Mouse (Mus musculus): ENCODE data around the gene Olfr548-ps1. TPM values are rescaled to one million over a fixed set of nuclear protein-coding genes. Genes with fewer than 3 reads are reported as not detected.

Gene Olfr548-ps1
- polyA plus RNA-seq, 1 experiment from 2014 or later: not detected

- ATAC-seq (peak; percentile 57; the same call in 1 of the 2 replicates), DNase-seq (ENCODE audit: low spot score) (peak; percentile 26)
- H3K4me1 ChIP-seq (ENCODE audit: control insufficient read depth, insufficient read depth, low read length): no peaks in the 10 kb centered on the region
- no peak within 1 kb of the TSS; the same call in 1 of the 2 replicates for H3K9ac ChIP-seq (ENCODE audit: low read length)
- no peaks in the 10 kb centered on the region for H3K9me3 ChIP-seq (replicated peaks; ENCODE audit: control insufficient read depth, low read length)
- H3K36me3 ChIP-seq (ENCODE audit: control insufficient read depth, insufficient read depth, low read length): no peaks in the 10 kb centered on the region
- peak within 1 kb of the TSS; percentile 6; the same call in 1 of the 2 replicates for H3K4me3 ChIP-seq (ENCODE audit: low read depth, low read length)
- no peak within 1 kb of the TSS for H3K27ac ChIP-seq (ENCODE audit: low read depth, low read length)
- H3K4me2 ChIP-seq (ENCODE audit: low read length): peak within 1 kb of the TSS; percentile 26
- H3K27me3 ChIP-seq (replicated peaks; ENCODE audit: control insufficient read depth, insufficient read depth, low read length): no peaks in the 10 kb centered on the region
- 22% methylated on average over 10 of the region's 10 CpGs for WGBS
These were observed 24.6 kb downstream of the Olfr548-ps1 start, which contains the start of gene Trim21 for GRCm38 (mm10) chr7:102564999-102565997. Trim21 (minus strand) TSS chr7:102565486.

- H3K9ac ChIP-seq (ENCODE audit: low read length): no peak overlapping the region
- H3K27me3 ChIP-seq (replicated peaks; ENCODE audit: control insufficient read depth, insufficient read depth, low read length): no peaks in the 10 kb centered on the region
- no peak for DNase-seq (ENCODE audit: low spot score)
- no peak overlapping the region for H3K4me3 ChIP-seq (ENCODE audit: low read depth, low read length)
- no peaks in the 10 kb centered on the region for H3K4me1 ChIP-seq (ENCODE audit: control insufficient read depth, insufficient read depth, low read length)
- ATAC-seq: no peak
- no peaks in the 10 kb centered on the region for H3K36me3 ChIP-seq (ENCODE audit: control insufficient read depth, insufficient read depth, low read length)
- H3K4me2 ChIP-seq (ENCODE audit: low read length): no peak overlapping the region
- no peaks in the 10 kb centered on the region for H3K9me3 ChIP-seq (replicated peaks; ENCODE audit: control insufficient read depth, low read length)
- H3K27ac ChIP-seq (ENCODE audit: low read depth, low read length): no peak overlapping the region
- WGBS: 88% methylated on average over 4 of the region's 4 CpGs
These were observed 25.5 kb downstream of the Olfr548-ps1 start for GRCm38 (mm10) chr7:102566219-102566618.

- H3K27me3 ChIP-seq (replicated peaks; ENCODE audit: control insufficient read depth, insufficient read depth, low read length): no peaks in the 10 kb centered on the region
- no peak within 1 kb of the TSS for H3K9ac ChIP-seq (ENCODE audit: low read length)
- DNase-seq (ENCODE audit: low spot score) (no peak), ATAC-seq (no peak)
- H3K4me2 ChIP-seq (ENCODE audit: low read length): no peak within 1 kb of the TSS
- 94% methylated on average over 8 of the region's 8 CpGs for WGBS
- H3K4me1 ChIP-seq (ENCODE audit: control insufficient read depth, insufficient read depth, low read length): no peaks in the 10 kb centered on the region
- no peak within 1 kb of the TSS for H3K27ac ChIP-seq (ENCODE audit: low read depth, low read length)
- no peaks in the 10 kb centered on the region for H3K36me3 ChIP-seq (ENCODE audit: control insufficient read depth, insufficient read depth, low read length)
- H3K4me3 ChIP-seq (ENCODE audit: low read depth, low read length): no peak within 1 kb of the TSS
- H3K9me3 ChIP-seq (replicated peaks; ENCODE audit: control insufficient read depth, low read length): no peaks in the 10 kb centered on the region
These were observed 30.4 kb downstream of the Olfr548-ps1 start, which contains the start of gene Olfr550 for GRCm38 (mm10) chr7:102571142-102571541. Olfr550 (plus strand) TSS chr7:102571442.

GRCm38 (mm10) chr7:102573174-102573830, 32.6 kb downstream of the Olfr548-ps1 start:
- no peaks in the 10 kb centered on the region for H3K36me3 ChIP-seq (ENCODE audit: control insufficient read depth, insufficient read depth, low read length)
- DNase-seq (ENCODE audit: low spot score) (peak; percentile 30), ATAC-seq (no peak)
- H3K4me1 ChIP-seq (ENCODE audit: control insufficient read depth, insufficient read depth, low read length): no peaks in the 10 kb centered on the region
- no peaks in the 10 kb centered on the region for H3K9me3 ChIP-seq (replicated peaks; ENCODE audit: control insufficient read depth, low read length)
- WGBS: 61% methylated on average over 3 of the region's 3 CpGs
- no peak overlapping the region for H3K27ac ChIP-seq (ENCODE audit: low read depth, low read length)
- H3K4me3 ChIP-seq (ENCODE audit: low read depth, low read length): no peak overlapping the region
- H3K4me2 ChIP-seq (ENCODE audit: low read length): no peak overlapping the region
- no peaks in the 10 kb centered on the region for H3K27me3 ChIP-seq (replicated peaks; ENCODE audit: control insufficient read depth, insufficient read depth, low read length)
- no peak overlapping the region for H3K9ac ChIP-seq (ENCODE audit: low read length)

- H3K4me2 ChIP-seq (ENCODE audit: low read length): no peak overlapping the region
- no peaks in the 10 kb centered on the region for H3K4me1 ChIP-seq (ENCODE audit: control insufficient read depth, insufficient read depth, low read length)
- no peaks in the 10 kb centered on the region for H3K36me3 ChIP-seq (ENCODE audit: control insufficient read depth, insufficient read depth, low read length)
- H3K9ac ChIP-seq (ENCODE audit: low read length): no peak overlapping the region
- no peak overlapping the region for H3K4me3 ChIP-seq (ENCODE audit: low read depth, low read length)
- no peaks in the 10 kb centered on the region for H3K9me3 ChIP-seq (replicated peaks; ENCODE audit: control insufficient read depth, low read length)
- H3K27ac ChIP-seq (ENCODE audit: low read depth, low read length): no peak overlapping the region
- ATAC-seq (no peak), DNase-seq (ENCODE audit: low spot score) (no peak)
- no peaks in the 10 kb centered on the region for H3K27me3 ChIP-seq (replicated peaks; ENCODE audit: control insufficient read depth, insufficient read depth, low read length)
- WGBS: 49% methylated on average over 6 of the region's 6 CpGs
These were observed 35.3 kb downstream of the Olfr548-ps1 start for GRCm38 (mm10) chr7:102575998-102576397.

- no peaks in the 10 kb centered on the region for H3K4me1 ChIP-seq (ENCODE audit: control insufficient read depth, insufficient read depth, low read length)
- ATAC-seq (no peak), DNase-seq (ENCODE audit: low spot score) (no peak)
- H3K36me3 ChIP-seq (ENCODE audit: control insufficient read depth, insufficient read depth, low read length): no peaks in the 10 kb centered on the region
- no peak within 1 kb of the TSS for H3K9ac ChIP-seq (ENCODE audit: low read length)
- no peak within 1 kb of the TSS for H3K4me2 ChIP-seq (ENCODE audit: low read length)
- H3K27ac ChIP-seq (ENCODE audit: low read depth, low read length): no peak within 1 kb of the TSS
- H3K4me3 ChIP-seq (ENCODE audit: low read depth, low read length): no peak within 1 kb of the TSS
- H3K9me3 ChIP-seq (replicated peaks; ENCODE audit: control insufficient read depth, low read length): no peaks in the 10 kb centered on the region
- 91% methylated on average over 3 of the region's 3 CpGs for WGBS
- H3K27me3 ChIP-seq (replicated peaks; ENCODE audit: control insufficient read depth, insufficient read depth, low read length): no peaks in the 10 kb centered on the region
These were observed 51.1 kb downstream of the Olfr548-ps1 start, which contains the start of gene Olfr551 for GRCm38 (mm10) chr7:102591786-102592185. Olfr551 (minus strand) TSS chr7:102591886.

Other genes starting within 250 kb of the Olfr548-ps1 start
- gene Rrm1, start 99.2 kb upstream of the Olfr548-ps1 start, polyA plus RNA-seq (2014; fragmentation: Nextera tagmentation; extraction: Ambion mirVana): 96.7 and 98.6 TPM in 2 replicates
- 0.46 TPM in 1 of 2 replicates, not detected in the other for gene Olfr543, start 59.2 kb upstream of the Olfr548-ps1 start, polyA plus RNA-seq (2014; fragmentation: Nextera tagmentation; extraction: Ambion mirVana)
- 0.09 TPM in 1 of 2 replicates, not detected in the other for gene Olfr544, start 52.6 kb upstream of the Olfr548-ps1 start, polyA plus RNA-seq (2014; fragmentation: Nextera tagmentation; extraction: Ambion mirVana)
- 0.23 TPM in 1 of 2 replicates, not detected in the other for gene Olfr545, start 41.3 kb upstream of the Olfr548-ps1 start, polyA plus RNA-seq (2014; fragmentation: Nextera tagmentation; extraction: Ambion mirVana)
- gene Olfr547, start 6.1 kb upstream of the Olfr548-ps1 start, polyA plus RNA-seq (2014; fragmentation: Nextera tagmentation; extraction: Ambion mirVana): not detected in 2 replicates
- gene Olfr549, start 9.0 kb downstream of the Olfr548-ps1 start, polyA plus RNA-seq (2014; fragmentation: Nextera tagmentation; extraction: Ambion mirVana): not detected in 2 replicates
- gene Trim21, start 24.6 kb downstream of the Olfr548-ps1 start, polyA plus RNA-seq (2014; fragmentation: Nextera tagmentation; extraction: Ambion mirVana): not detected in 2 replicates
- not detected in 2 replicates for gene Olfr550, start 30.5 kb downstream of the Olfr548-ps1 start, polyA plus RNA-seq (2014; fragmentation: Nextera tagmentation; extraction: Ambion mirVana)
- not detected in 2 replicates for gene Olfr551, start 51.0 kb downstream of the Olfr548-ps1 start, polyA plus RNA-seq (2014; fragmentation: Nextera tagmentation; extraction: Ambion mirVana)
- gene Olfr552, start 56.9 kb downstream of the Olfr548-ps1 start, polyA plus RNA-seq (2014; fragmentation: Nextera tagmentation; extraction: Ambion mirVana): not detected in 2 replicates
- gene Olfr553, start 77.3 kb downstream of the Olfr548-ps1 start, polyA plus RNA-seq (2014; fragmentation: Nextera tagmentation; extraction: Ambion mirVana): not detected in 2 replicates
- not detected in 2 replicates for gene Olfr554, start 97.5 kb downstream of the Olfr548-ps1 start, polyA plus RNA-seq (2014; fragmentation: Nextera tagmentation; extraction: Ambion mirVana)
- not detected in 2 replicates for gene Olfr555, start 117.9 kb downstream of the Olfr548-ps1 start, polyA plus RNA-seq (2014; fragmentation: Nextera tagmentation; extraction: Ambion mirVana)
- gene Olfr556, start 124.0 kb downstream of the Olfr548-ps1 start, polyA plus RNA-seq (2014; fragmentation: Nextera tagmentation; extraction: Ambion mirVana): not detected in 2 replicates
- 4.4 and 5.8 TPM in 2 replicates for gene Trim68, start 146.4 kb downstream of the Olfr548-ps1 start, polyA plus RNA-seq (2014; fragmentation: Nextera tagmentation; extraction: Ambion mirVana)
- not detected in 2 replicates for gene Olfr557, start 155.0 kb downstream of the Olfr548-ps1 start, polyA plus RNA-seq (2014; fragmentation: Nextera tagmentation; extraction: Ambion mirVana)
- not detected in 2 replicates for gene Olfr558, start 161.3 kb downstream of the Olfr548-ps1 start, polyA plus RNA-seq (2014; fragmentation: Nextera tagmentation; extraction: Ambion mirVana)
- not detected in 2 replicates for gene Olfr33, start 178.2 kb downstream of the Olfr548-ps1 start, polyA plus RNA-seq (2014; fragmentation: Nextera tagmentation; extraction: Ambion mirVana)
- not detected in 2 replicates for gene Olfr559, start 186.6 kb downstream of the Olfr548-ps1 start, polyA plus RNA-seq (2014; fragmentation: Nextera tagmentation; extraction: Ambion mirVana)
- gene Olfr560, start 218.5 kb downstream of the Olfr548-ps1 start, polyA plus RNA-seq (2014; fragmentation: Nextera tagmentation; extraction: Ambion mirVana): not detected in 2 replicates
- 0.06 TPM in 1 of 2 replicates, not detected in the other for gene Olfr78, start 218.6 kb downstream of the Olfr548-ps1 start, polyA plus RNA-seq (2014; fragmentation: Nextera tagmentation; extraction: Ambion mirVana)
- not detected in 2 replicates for gene Olfr561, start 230.3 kb downstream of the Olfr548-ps1 start, polyA plus RNA-seq (2014; fragmentation: Nextera tagmentation; extraction: Ambion mirVana)